Mouse (Mus musculus) stomach, postnatal 0 days (tissue): ENCODE results near the gene Aifm2. TPM values are rescaled to one million over a fixed set of nuclear protein-coding genes. Genes with fewer than 3 reads are reported as not detected.
A peak's percentile ranks its signal among the peaks of the same experiment; 100 is the strongest.

Source experiments
- ATAC-seq: fragments of 200-750 bp; cut with Nextera tagmentation; 2 replicates; pipeline ENCODE4 v1.8.0; 2017; ENCODE audit not compliant: low FRiP score, low TSS enrichment
- DNase-seq: peaks from one replicate; pipeline ENCODE4 v3.0.0-alpha.2; 2016; ENCODE audit warnings: low spot score
- H3K27ac ChIP-seq: fragments of 300-500 bp; sonication (generic); replicated peaks from 2 replicates; pipeline ENCODE4 v1.5.1; 2014; ENCODE audit warnings: mild to moderate bottlenecking, control low read depth
- H3K27me3 ChIP-seq: fragments of 300-500 bp; sonication (generic); 2 replicates; pipeline ENCODE4 v1.6.1; 2014; ENCODE audit warnings: low read length; ENCODE audit not compliant: control insufficient read depth, insufficient read depth
- H3K36me3 ChIP-seq: fragments of 300-500 bp; sonication (generic); 2 replicates; pipeline ENCODE4 v1.6.1; 2014; ENCODE audit warnings: low read length, mixed read lengths; ENCODE audit not compliant: control insufficient read depth, insufficient read depth
- H3K4me1 ChIP-seq: fragments of 300-500 bp; sonication (generic); replicated peaks from 2 replicates; pipeline ENCODE4 v1.6.1; 2014; ENCODE audit warnings: antibody characterized with exemption; ENCODE audit not compliant: control insufficient read depth, insufficient read depth
- H3K4me2 ChIP-seq: fragments of 300-500 bp; sonication (generic); replicated peaks from 2 replicates; pipeline ENCODE4 v1.6.1; 2014; ENCODE audit warnings: low read depth, mild to moderate bottlenecking, control low read depth, moderate library complexity
- H3K4me3 ChIP-seq: fragments of 300-500 bp; sonication (generic); 2 replicates; pipeline ENCODE4 v1.5.1; 2014; ENCODE audit warnings: low read depth, low read length, control low read depth
- H3K9ac ChIP-seq: fragments of 300-500 bp; sonication (generic); 2 replicates; pipeline ENCODE4 v1.6.1; 2014; ENCODE audit warnings: mild to moderate bottlenecking, low read length, control low read depth, mixed read lengths
- H3K9me3 ChIP-seq: fragments of 300-500 bp; sonication (generic); 2 replicates; pipeline ENCODE4 v1.6.1; 2016; ENCODE audit warnings: low read length; ENCODE audit not compliant: control insufficient read depth
- CTCF ChIP-seq: IDR thresholded peaks from 2 replicates; pipeline ENCODE4 v1.5.1; 2016; ENCODE audit warnings: antibody characterized with exemption, low read depth, mild to moderate bottlenecking, moderate library complexity
- EP300 ChIP-seq: optimal IDR thresholded peaks from 2 replicates; pipeline ENCODE3; 2016; ENCODE audit warnings: antibody characterized with exemption
- WGBS: fragments of 180-500 bp; shearing (Covaris S2); extraction: QIAGEN DNeasy Blood & Tissue Kit; methylation state at CpG from one replicate; pipeline ENCODE4 v1.1.7; 2014; 5-methylcytosine and 5-hydroxymethylcytosine counted together
- polyA plus RNA-seq: library from polyadenylated mRNA; unstranded; fragments of >200 nt; fragmentation: Nextera tagmentation; extraction: Ambion mirVana; gene quantifications from 2 replicates; pipeline ENCODE4 v1.2.1, GENCODE M21; 2015

Aifm2 gene
- polyA plus RNA-seq, 1 experiment from 2014 or later: 9.2 TPM

DNA sequence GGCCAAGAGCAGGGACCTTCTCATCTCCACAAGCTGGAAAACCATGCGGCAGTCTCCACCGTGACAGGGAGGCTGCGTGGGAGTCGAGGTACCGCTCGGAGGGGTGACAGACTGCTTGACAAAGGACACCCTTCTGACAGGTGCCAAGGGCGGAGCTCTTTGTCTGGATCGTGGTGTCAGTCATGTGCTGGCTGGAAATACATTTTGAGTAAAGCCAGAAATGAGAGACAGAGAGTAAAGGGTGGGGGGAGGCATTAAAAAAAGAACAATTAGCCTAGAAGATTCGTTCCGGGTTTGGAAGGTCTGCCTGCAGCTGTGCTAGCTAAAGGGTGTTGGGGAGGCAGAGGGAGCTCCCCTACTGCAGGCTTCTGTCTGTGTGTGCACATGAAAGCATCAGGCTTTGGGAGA is 21.6 kb downstream of the Aifm2 start:
- Histone ChIP-seq H3K27ac (no peak overlapping the region), H3K4me2 (no peak overlapping the region), H3K9ac (no peak overlapping the region), H3K9me3 (no peaks in the 10 kb centered on the region), H3K27me3 (no peaks in the 10 kb centered on the region), H3K4me3 (no peak overlapping the region), H3K36me3 (0 out of 2 replicates have a peak, but pooled peaks cover 5% of the 10 kb centered on the region), H3K4me1 (no peaks in the 10 kb centered on the region)
- no peak for DNase-seq
- TF ChIP-seq EP300: no peak
- no peak for TF ChIP-seq CTCF
- 61% methylated on average over 10 of the region's 10 CpGs for WGBS
- ATAC-seq: no peak

DNA sequence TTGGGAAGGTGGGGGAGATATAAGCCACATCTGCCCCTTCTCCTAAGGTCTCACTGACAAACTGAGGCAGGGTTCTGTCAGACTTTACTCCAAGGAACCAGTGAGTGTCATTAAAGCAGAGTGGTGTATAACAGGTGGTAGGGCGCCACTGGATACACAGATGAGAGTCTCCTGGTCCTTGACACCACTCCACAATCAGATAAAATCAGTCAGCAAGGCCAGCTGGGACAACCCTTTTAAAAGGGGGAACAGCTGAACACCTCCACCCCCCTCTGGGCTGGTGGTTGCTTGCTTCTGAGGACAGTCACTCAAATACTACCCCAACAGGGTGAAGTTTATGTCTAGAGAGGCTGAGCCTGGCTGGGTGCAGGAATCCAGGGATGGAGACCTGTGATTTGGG is 22.5 kb downstream of the Aifm2 start:
- Histone ChIP-seq H3K27ac (no peak overlapping the region), H3K4me2 (no peak overlapping the region), H3K27me3 (no peaks in the 10 kb centered on the region), H3K9me3 (no peaks in the 10 kb centered on the region), H3K9ac (no peak overlapping the region), H3K4me3 (no peak overlapping the region), H3K4me1 (no peaks in the 10 kb centered on the region), H3K36me3 (0 out of 2 replicates have a peak, but pooled peaks cover 5% of the 10 kb centered on the region)
- no peak for DNase-seq
- WGBS: 88% methylated on average over 1 of the region's 1 CpGs
- TF ChIP-seq CTCF (no peak), EP300 (no peak)
- 0 out of 2 replicates have a peak, but pooled peaks have one; percentile 9 for ATAC-seq

DNA sequence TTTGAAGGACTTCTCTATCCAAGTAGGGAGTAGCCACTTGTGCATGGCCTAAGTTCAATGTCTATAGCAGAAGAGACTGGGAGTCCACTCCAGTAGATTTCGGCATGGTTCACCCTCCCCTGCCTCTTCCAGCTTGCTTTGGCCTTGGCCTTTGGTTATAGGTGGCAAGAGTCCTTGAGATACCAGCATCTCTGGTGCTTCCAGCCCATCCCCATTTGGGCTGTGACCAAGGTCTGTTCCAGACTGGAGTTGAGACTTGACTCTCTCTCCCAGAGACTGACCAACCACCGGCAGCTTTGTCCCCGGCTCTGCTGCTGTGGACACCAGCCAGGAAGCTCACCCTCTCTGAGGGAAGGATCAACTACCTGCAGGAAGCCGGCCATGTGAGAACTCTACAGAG is 23.1 kb downstream of the Aifm2 start:
- H3K4me1 ChIP-seq: no peaks in the 10 kb centered on the region
- ATAC-seq (no peak), DNase-seq (no peak)
- H3K4me2 ChIP-seq: no peak overlapping the region
- H3K36me3 ChIP-seq: 0 out of 2 replicates have a peak, but pooled peaks cover 5% of the 10 kb centered on the region
- no peak overlapping the region for H3K4me3 ChIP-seq
- TF ChIP-seq EP300 (no peak), CTCF (no peak)
- 93% methylated on average over 4 of the region's 4 CpGs for WGBS
- H3K27ac ChIP-seq: no peak overlapping the region
- no peaks in the 10 kb centered on the region for H3K9me3 ChIP-seq
- H3K9ac ChIP-seq: no peak overlapping the region
- no peaks in the 10 kb centered on the region for H3K27me3 ChIP-seq

DNA sequence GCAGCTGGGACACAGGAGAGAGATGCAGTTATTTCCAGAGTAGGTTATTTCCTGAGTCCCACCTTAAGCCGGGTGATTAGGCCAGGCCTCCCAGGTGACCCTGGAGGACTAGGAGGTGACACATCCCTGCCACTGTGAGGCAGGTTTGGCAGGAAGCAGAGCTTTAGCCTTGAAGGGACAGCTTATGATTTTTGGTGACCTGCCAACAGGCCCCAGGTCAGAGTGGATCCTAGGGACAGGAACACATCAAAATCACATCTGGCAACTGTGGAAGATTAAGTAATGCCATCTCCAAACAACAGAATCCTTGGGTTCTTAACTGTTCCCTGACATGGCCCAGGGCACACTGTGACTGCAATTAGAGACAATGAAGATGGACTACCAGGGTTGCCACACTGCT is 26.2 kb downstream of the Aifm2 start:
- TF ChIP-seq CTCF (no peak), EP300 (no peak)
- no peaks in the 10 kb centered on the region for H3K4me1 ChIP-seq
- no peak overlapping the region for H3K4me3 ChIP-seq
- H3K4me2 ChIP-seq: no peak overlapping the region
- WGBS: 71% methylated on average over 1 of the region's 1 CpGs
- H3K9me3 ChIP-seq: no peaks in the 10 kb centered on the region
- DNase-seq (no peak), ATAC-seq (no peak)
- H3K36me3 ChIP-seq: 0 out of 2 replicates have a peak, but pooled peaks cover 12% of the 10 kb centered on the region
- H3K27me3 ChIP-seq: no peaks in the 10 kb centered on the region
- H3K9ac ChIP-seq: no peak overlapping the region
- H3K27ac ChIP-seq: no peak overlapping the region

DNA sequence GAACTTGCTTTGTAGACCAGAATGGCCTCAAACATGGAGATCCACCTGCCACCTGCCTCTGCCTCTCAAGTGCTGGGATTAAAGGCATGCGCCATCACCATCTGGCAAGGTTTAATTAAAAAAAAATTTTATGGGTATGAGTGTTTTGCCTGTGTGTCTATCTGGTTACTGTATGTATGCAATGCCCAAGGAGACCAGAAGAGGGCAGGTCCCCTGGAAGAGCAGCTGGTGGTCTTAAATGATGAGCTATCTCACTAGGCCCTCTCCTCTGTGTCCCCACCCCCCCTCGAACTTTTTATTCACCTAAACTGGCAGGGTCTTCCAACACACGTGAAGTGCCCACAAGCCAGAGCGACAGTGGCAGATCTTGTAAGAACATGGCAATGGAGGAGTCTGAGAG is 26.8 kb downstream of the Aifm2 start:
- no peak overlapping the region for H3K9ac ChIP-seq
- ATAC-seq: no peak
- no peak for DNase-seq
- no peak overlapping the region for H3K4me3 ChIP-seq
- H3K4me2 ChIP-seq: no peak overlapping the region
- H3K4me1 ChIP-seq: no peaks in the 10 kb centered on the region
- no peaks in the 10 kb centered on the region for H3K27me3 ChIP-seq
- no peak for TF ChIP-seq EP300
- TF ChIP-seq CTCF: peak; percentile 56
- H3K9me3 ChIP-seq: no peaks in the 10 kb centered on the region
- WGBS: 86% methylated on average over 4 of the region's 4 CpGs
- H3K27ac ChIP-seq: no peak overlapping the region
- 0 out of 2 replicates have a peak, but pooled peaks cover 12% of the 10 kb centered on the region for H3K36me3 ChIP-seq

DNA sequence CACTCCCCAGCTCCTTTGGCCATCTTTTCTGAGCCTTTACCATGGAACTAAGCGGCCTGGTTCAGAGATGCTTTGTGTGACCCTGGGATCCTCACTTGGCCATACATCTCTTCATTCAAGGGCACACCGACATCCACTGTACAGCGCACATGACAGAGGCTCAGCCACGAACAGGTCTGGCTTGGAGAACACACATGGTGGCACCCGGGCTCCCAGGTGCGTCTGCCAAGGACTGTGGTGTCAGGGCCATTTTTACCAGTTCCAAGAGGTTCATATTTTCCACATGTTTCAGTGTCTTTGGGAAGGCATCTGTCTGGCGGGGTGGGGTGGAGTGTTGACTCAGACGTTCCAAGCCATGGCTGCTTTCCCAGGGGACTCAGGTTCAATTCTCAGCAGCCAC is 27.3 kb downstream of the Aifm2 start:
- 93% methylated on average over 8 of the region's 8 CpGs for WGBS
- no peak overlapping the region for H3K4me2 ChIP-seq
- DNase-seq (no peak), ATAC-seq (no peak)
- H3K36me3 ChIP-seq: 0 out of 2 replicates have a peak, but pooled peaks cover 12% of the 10 kb centered on the region
- H3K27ac ChIP-seq: no peak overlapping the region
- H3K9ac ChIP-seq: no peak overlapping the region
- no peak overlapping the region for H3K4me3 ChIP-seq
- no peaks in the 10 kb centered on the region for H3K9me3 ChIP-seq
- no peaks in the 10 kb centered on the region for H3K4me1 ChIP-seq
- TF ChIP-seq EP300 (no peak), CTCF (no peak)
- no peaks in the 10 kb centered on the region for H3K27me3 ChIP-seq
